Mouse (Mus musculus) CD4-positive, CD25-positive, alpha-beta regulatory T cell, adult 9 weeks (primary cell): ENCODE results near the gene 3110001I22Rik. TPM values are rescaled to one million over a fixed set of nuclear protein-coding genes. Genes with fewer than 3 reads are reported as not detected.

Experiments
- polyA plus RNA-seq: library from polyadenylated mRNA; unstranded; fragments of 100-300 nt; shearing (Covaris generic); gene quantifications from one replicate; pipeline ENCODE4 v1.2.1, GENCODE M21; 2017

3110001I22Rik gene
- polyA plus RNA-seq = 12.8 TPM

DNA sequence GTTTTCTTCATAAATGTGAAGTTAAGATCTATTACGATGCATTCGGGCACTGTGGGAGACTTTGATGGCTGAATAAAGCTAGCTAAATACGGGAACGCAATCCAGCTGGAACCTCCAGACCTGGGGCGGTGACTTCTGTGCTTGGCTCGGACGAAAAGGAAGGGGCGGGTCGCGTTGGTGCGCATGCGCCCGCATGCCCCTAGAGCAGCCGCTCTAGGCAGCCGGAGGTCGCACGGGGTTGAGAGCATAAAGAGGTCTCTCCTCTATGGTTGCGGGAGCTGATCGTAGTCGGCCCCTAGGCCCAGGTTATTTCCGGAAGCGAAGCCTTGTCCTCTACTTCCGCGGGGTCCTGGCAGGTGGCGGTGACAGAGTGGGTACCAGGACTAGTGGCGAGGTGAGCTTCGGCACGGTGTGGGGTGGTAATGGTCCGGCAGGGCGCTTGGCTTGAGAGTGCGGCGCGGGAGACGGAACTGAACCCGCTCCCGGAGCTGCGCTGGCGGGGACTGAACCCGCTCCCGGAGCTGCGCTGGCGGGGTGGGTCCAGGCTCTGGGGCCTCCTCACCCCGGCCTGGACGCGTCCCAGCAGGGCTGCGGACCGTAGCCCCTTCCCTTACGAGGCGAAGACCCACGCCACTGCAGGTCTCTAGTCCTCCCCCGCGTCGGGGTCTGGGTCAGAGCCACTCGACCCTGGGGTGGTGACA lies at the start of gene 3110001I22Rik, which contains the start of gene Bfar:
TSS of gene 3110001I22Rik (plus strand) at position 245 of the 701 bp plus-strand sequence.
TSS of gene Bfar (plus strand) at position 174 of the 701 bp plus-strand sequence.

DNA sequence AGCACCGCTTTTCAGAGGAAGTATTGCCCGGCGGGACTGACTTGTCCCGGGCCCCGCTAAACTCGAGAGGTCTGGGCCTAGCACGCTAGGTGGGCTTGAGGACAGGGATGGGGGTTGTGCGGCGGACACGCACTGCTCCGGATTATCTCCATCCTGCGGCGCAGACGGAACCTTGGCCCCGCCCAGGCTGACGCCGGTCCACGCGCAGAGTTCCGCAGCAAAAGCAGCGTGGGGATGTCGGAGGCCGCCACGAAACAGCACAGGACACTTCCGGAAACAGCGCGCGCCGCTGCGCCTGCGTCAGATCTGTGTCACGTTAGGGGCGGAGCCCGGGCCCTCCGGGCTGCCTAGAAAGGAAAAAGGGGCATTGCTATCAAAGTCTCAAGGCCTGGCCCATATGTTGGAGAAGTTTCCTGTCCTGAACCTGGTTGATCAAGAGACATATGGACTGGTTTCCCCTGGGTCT lies 3.8 kb upstream of the 3110001I22Rik start, which contains the start of gene Parn:
TSS of gene Parn (minus strand) at position 293 of the 466 bp plus-strand sequence.

Other genes starting within 250 kb of the 3110001I22Rik start
- 66.2 TPM for gene Parn, start 3.8 kb upstream of the 3110001I22Rik start, polyA plus RNA-seq
- 83.2 TPM for gene Bfar, start 71 bp upstream of the 3110001I22Rik start, polyA plus RNA-seq
- 0.38 TPM for gene Pla2g10, start 59.1 kb downstream of the 3110001I22Rik start, polyA plus RNA-seq
- 47.7 TPM for gene Rrn3, start 108.8 kb downstream of the 3110001I22Rik start, polyA plus RNA-seq
- 182 TPM for gene Ntan1, start 146.9 kb downstream of the 3110001I22Rik start, polyA plus RNA-seq
- 42.7 TPM for gene Pdxdc1, start 231.2 kb downstream of the 3110001I22Rik start, polyA plus RNA-seq
- 0.67 TPM for gene Mpv17l, start 231.2 kb downstream of the 3110001I22Rik start, polyA plus RNA-seq